Mouse (Mus musculus): ENCODE measurements at regions not wholly inside any gene's neighbourhood (a gene's known extent, or its start where the extent isn't known, plus 50 kb on each side); places are given as distances from the start of the nearest gene placed in this dataset.

GRCm38 (mm10) chr17:83098679-83099413, 116.2 kb upstream of the Pkdcc start:
- no peak overlapping the region for H3K4me3 ChIP-seq (ENCODE audit: low read depth, low read length)
- H3K9ac ChIP-seq (ENCODE audit: low read length), result no peak overlapping the region
- no peaks in the 10 kb centered on the region for H3K4me1 ChIP-seq (ENCODE audit: control insufficient read depth, insufficient read depth, low read length)
- no peak overlapping the region for H3K27ac ChIP-seq (ENCODE audit: low read depth, low read length)
- ATAC-seq (ENCODE audit: insufficient read depth, low FRiP score, low TSS enrichment), result no peak
- DNase-seq (ENCODE audit: low spot score), result no peak
- WGBS, result 61% methylated on average over 12 of the region's 12 CpGs
- no peaks in the 10 kb centered on the region for H3K9me3 ChIP-seq (ENCODE audit: control insufficient read depth, low read length)
- H3K27me3 ChIP-seq (ENCODE audit: control insufficient read depth, insufficient read depth, low read length), result no peaks in the 10 kb centered on the region
- no peaks in the 10 kb centered on the region for H3K36me3 ChIP-seq (ENCODE audit: control insufficient read depth, insufficient read depth, low read length)
- no peak overlapping the region for H3K4me2 ChIP-seq (ENCODE audit: low read depth)

GRCm38 (mm10) chr17:83101035-83101434, 114.1 kb upstream of the Pkdcc start:
- WGBS, result 46% methylated on average over 7 of the region's 7 CpGs
- no peak for ATAC-seq (ENCODE audit: insufficient read depth, low FRiP score, low TSS enrichment)
- H3K27ac ChIP-seq (ENCODE audit: low read depth, low read length), result no peak overlapping the region

GRCm38 (mm10) chr17:83101756-83102155, 113.3 kb upstream of the Pkdcc start:
- 84% methylated on average over 14 of the region's 14 CpGs for WGBS
- ATAC-seq (ENCODE audit: insufficient read depth, low FRiP score, low TSS enrichment) (no peak), DNase-seq (ENCODE audit: low spot score) (no peak)
- Histone ChIP-seq H3K9ac (ENCODE audit: low read length) (no peak overlapping the region), H3K4me2 (ENCODE audit: low read depth) (no peak overlapping the region), H3K4me3 (ENCODE audit: low read depth, low read length) (no peak overlapping the region), H3K4me1 (ENCODE audit: control insufficient read depth, insufficient read depth, low read length) (no peaks in the 10 kb centered on the region), H3K9me3 (ENCODE audit: control insufficient read depth, low read length) (no peaks in the 10 kb centered on the region), H3K36me3 (ENCODE audit: control insufficient read depth, insufficient read depth, low read length) (no peaks in the 10 kb centered on the region), H3K27ac (ENCODE audit: low read depth, low read length) (no peak overlapping the region), H3K27me3 (ENCODE audit: control insufficient read depth, insufficient read depth, low read length) (no peaks in the 10 kb centered on the region)

More at GRCm38 (mm10) chr17:83101035-83101434, 114.1 kb upstream of the Pkdcc start:
- Histone ChIP-seq H3K9ac (ENCODE audit: low read length) (no peak overlapping the region), H3K4me1 (ENCODE audit: control insufficient read depth, insufficient read depth, low read length) (no peaks in the 10 kb centered on the region), H3K4me2 (ENCODE audit: low read depth) (no peak overlapping the region), H3K4me3 (ENCODE audit: low read depth, low read length) (no peak overlapping the region), H3K27me3 (ENCODE audit: control insufficient read depth, insufficient read depth, low read length) (no peaks in the 10 kb centered on the region), H3K9me3 (ENCODE audit: control insufficient read depth, low read length) (no peaks in the 10 kb centered on the region), H3K36me3 (ENCODE audit: control insufficient read depth, insufficient read depth, low read length) (no peaks in the 10 kb centered on the region)
- no peak for DNase-seq (ENCODE audit: low spot score)

GRCm38 (mm10) chr17:83102675-83103412, 112.2 kb upstream of the Pkdcc start:
- ATAC-seq (ENCODE audit: insufficient read depth, low FRiP score, low TSS enrichment) (no peak), DNase-seq (ENCODE audit: low spot score) (no peak)
- H3K27me3 ChIP-seq (ENCODE audit: control insufficient read depth, insufficient read depth, low read length), result no peaks in the 10 kb centered on the region
- no peak overlapping the region for H3K4me2 ChIP-seq (ENCODE audit: low read depth)
- H3K4me3 ChIP-seq (ENCODE audit: low read depth, low read length), result no peak overlapping the region
- H3K4me1 ChIP-seq (ENCODE audit: control insufficient read depth, insufficient read depth, low read length), result no peaks in the 10 kb centered on the region
- H3K27ac ChIP-seq (ENCODE audit: low read depth, low read length), result no peak overlapping the region
- no peaks in the 10 kb centered on the region for H3K36me3 ChIP-seq (ENCODE audit: control insufficient read depth, insufficient read depth, low read length)
- 61% methylated on average over 6 of the region's 6 CpGs for WGBS
- H3K9me3 ChIP-seq (ENCODE audit: control insufficient read depth, low read length), result no peaks in the 10 kb centered on the region
- H3K9ac ChIP-seq (ENCODE audit: low read length), result no peak overlapping the region

GRCm38 (mm10) chr17:83108151-83108550, 106.9 kb upstream of the Pkdcc start:
- no peaks in the 10 kb centered on the region for H3K27me3 ChIP-seq (ENCODE audit: control insufficient read depth, insufficient read depth, low read length)
- H3K27ac ChIP-seq (ENCODE audit: low read depth, low read length), result no peak overlapping the region
- no peak overlapping the region for H3K4me2 ChIP-seq (ENCODE audit: low read depth)
- H3K4me3 ChIP-seq (ENCODE audit: low read depth, low read length), result no peak overlapping the region
- peaks cover 1% of the 10 kb centered on the region; the same call in 1 of the 2 replicates for H3K4me1 ChIP-seq (ENCODE audit: control insufficient read depth, insufficient read depth, low read length)
- no peaks in the 10 kb centered on the region for H3K9me3 ChIP-seq (ENCODE audit: control insufficient read depth, low read length)
- 62% methylated on average over 10 of the region's 10 CpGs for WGBS
- H3K36me3 ChIP-seq (ENCODE audit: control insufficient read depth, insufficient read depth, low read length), result no peaks in the 10 kb centered on the region
- no peak overlapping the region for H3K9ac ChIP-seq (ENCODE audit: low read length)
- ATAC-seq (ENCODE audit: insufficient read depth, low FRiP score, low TSS enrichment) (no peak), DNase-seq (ENCODE audit: low spot score) (no peak)

GRCm38 (mm10) chr17:83109792-83110440, 105.2 kb upstream of the Pkdcc start:
- H3K27me3 ChIP-seq (ENCODE audit: control insufficient read depth, insufficient read depth, low read length), result no peaks in the 10 kb centered on the region
- 70% methylated on average over 10 of the region's 10 CpGs for WGBS
- H3K9ac ChIP-seq (ENCODE audit: low read length), result no peak overlapping the region
- H3K4me3 ChIP-seq (ENCODE audit: low read depth, low read length), result no peak overlapping the region
- H3K4me2 ChIP-seq (ENCODE audit: low read depth), result no peak overlapping the region
- ATAC-seq (ENCODE audit: insufficient read depth, low FRiP score, low TSS enrichment) (no peak), DNase-seq (ENCODE audit: low spot score) (no peak)
- peaks cover 4% of the 10 kb centered on the region; the same call in 1 of the 2 replicates for H3K4me1 ChIP-seq (ENCODE audit: control insufficient read depth, insufficient read depth, low read length)
- H3K9me3 ChIP-seq (ENCODE audit: control insufficient read depth, low read length), result no peaks in the 10 kb centered on the region
- no peaks in the 10 kb centered on the region for H3K36me3 ChIP-seq (ENCODE audit: control insufficient read depth, insufficient read depth, low read length)
- no peak overlapping the region for H3K27ac ChIP-seq (ENCODE audit: low read depth, low read length)

GRCm38 (mm10) chr17:83110556-83110955, 104.5 kb upstream of the Pkdcc start:
- no peak overlapping the region for H3K9ac ChIP-seq (ENCODE audit: low read length)
- H3K4me1 ChIP-seq (ENCODE audit: control insufficient read depth, insufficient read depth, low read length), result peaks cover 4% of the 10 kb centered on the region; the same call in 1 of the 2 replicates
- no peak overlapping the region for H3K27ac ChIP-seq (ENCODE audit: low read depth, low read length)
- no peak for DNase-seq (ENCODE audit: low spot score)
- H3K36me3 ChIP-seq (ENCODE audit: control insufficient read depth, insufficient read depth, low read length), result no peaks in the 10 kb centered on the region
- no peak for ATAC-seq (ENCODE audit: insufficient read depth, low FRiP score, low TSS enrichment)
- no peak overlapping the region for H3K4me2 ChIP-seq (ENCODE audit: low read depth)
- no peaks in the 10 kb centered on the region for H3K27me3 ChIP-seq (ENCODE audit: control insufficient read depth, insufficient read depth, low read length)
- H3K9me3 ChIP-seq (ENCODE audit: control insufficient read depth, low read length), result no peaks in the 10 kb centered on the region
- WGBS, result 75% methylated on average over 8 of the region's 8 CpGs
- no peak overlapping the region for H3K4me3 ChIP-seq (ENCODE audit: low read depth, low read length)

- DNase-seq (ENCODE audit: low spot score) (no peak), ATAC-seq (ENCODE audit: insufficient read depth, low FRiP score, low TSS enrichment) (no peak)
- WGBS, result 65% methylated on average over 4 of the region's 4 CpGs
- Histone ChIP-seq H3K27ac (ENCODE audit: low read depth, low read length) (no peak overlapping the region), H3K36me3 (ENCODE audit: control insufficient read depth, insufficient read depth, low read length) (no peaks in the 10 kb centered on the region), H3K27me3 (ENCODE audit: control insufficient read depth, insufficient read depth, low read length) (no peaks in the 10 kb centered on the region), H3K4me2 (ENCODE audit: low read depth) (no peak overlapping the region), H3K9me3 (ENCODE audit: control insufficient read depth, low read length) (no peaks in the 10 kb centered on the region), H3K4me3 (ENCODE audit: low read depth, low read length) (no peak overlapping the region), H3K4me1 (ENCODE audit: control insufficient read depth, insufficient read depth, low read length) (peaks cover 9% of the 10 kb centered on the region; the same call in 1 of the 2 replicates), H3K9ac (ENCODE audit: low read length) (no peak overlapping the region)
These were observed 99.9 kb upstream of the Pkdcc start for GRCm38 (mm10) chr17:83115146-83115545.

Measured in neural tube, embryonic 11.5 days (tissue).